Mouse (Mus musculus) MEL (cell line): ENCODE measurements around the gene Plekha5. TPM values are rescaled to one million over a fixed set of nuclear protein-coding genes. Genes with fewer than 3 reads are reported as not detected.

Experiments
- DNase-seq: peaks from one replicate; pipeline ENCODE4 v3.0.0; 2011; ENCODE audit warnings: low read depth, low spot score
- H3K27ac ChIP-seq: 2 replicates; pipeline ENCODE4 v1.5.1; 2012; ENCODE audit warnings: low read depth, mild to moderate bottlenecking, control low read depth, low read length, moderate library complexity; ENCODE audit not compliant: control insufficient read depth
- H3K27me3 ChIP-seq, 2 experiments: fragments of 150-350 bp in 1 of 2; sonication (generic) in 1 of 2; 2 replicates each; pipeline ENCODE4 v1.6.1; 2012; ENCODE audit warnings: low read length in 2 of 2, mild to moderate bottlenecking in 2 of 2, improper control_type of control experiment in 1 of 2, moderate library complexity in 1 of 2; ENCODE audit not compliant: insufficient read depth in 2 of 2, control insufficient read depth in 1 of 2
- H3K36me3 ChIP-seq, 2 experiments: 2 replicates each; pipeline ENCODE4 v1.6.1; 2012 to 2014; ENCODE audit warnings: low read length in 2 of 2, improper control_type of control experiment in 1 of 2, inconsistent platforms in 1 of 2, mild to moderate bottlenecking in 1 of 2; ENCODE audit not compliant: insufficient read depth in 2 of 2, control insufficient read depth in 1 of 2
- H3K4me1 ChIP-seq, 2 experiments: fragments of 150-350 bp in 1 of 2; sonication (generic) in 1 of 2; 2 replicates each; pipeline ENCODE4 v1.6.1; 2012; ENCODE audit warnings: low read length in 2 of 2, improper control_type of control experiment in 1 of 2, mild to moderate bottlenecking in 1 of 2; ENCODE audit not compliant: insufficient read depth in 2 of 2, control insufficient read depth in 1 of 2
- H3K4me3 ChIP-seq, 2 experiments: fragments of 150-350 bp in 1 of 2; sonication (generic) in 1 of 2; 2 replicates each; pipeline ENCODE4 v1.5.1; 2012; ENCODE audit warnings: low read depth in 2 of 2, low read length in 2 of 2, mild to moderate bottlenecking in 2 of 2, moderate library complexity in 2 of 2, control low read depth in 1 of 2, improper control_type of control experiment in 1 of 2; ENCODE audit not compliant: control insufficient read depth in 1 of 2, insufficient read depth in 1 of 2
- H3K79me2 ChIP-seq: 2 replicates; pipeline ENCODE4 v1.6.1; 2012; ENCODE audit warnings: mild to moderate bottlenecking, low read length, moderate library complexity; ENCODE audit not compliant: control insufficient read depth, poor library complexity, insufficient read depth
- H3K9ac ChIP-seq: 2 replicates; pipeline ENCODE4 v1.6.1; 2012; ENCODE audit warnings: low read depth, mild to moderate bottlenecking, control low read depth, low read length, moderate library complexity; ENCODE audit not compliant: control insufficient read depth, poor library complexity, severe bottlenecking
- H3K9me3 ChIP-seq: fragments of 150-350 bp; sonication (generic); replicated peaks from 2 replicates; pipeline ENCODE4 v1.6.1; 2012; ENCODE audit warnings: mild to moderate bottlenecking, low read length, improper control_type of control experiment, moderate library complexity; ENCODE audit not compliant: insufficient read depth
- BHLHE40 ChIP-seq: IDR thresholded peaks from 2 replicates; pipeline ENCODE4 v1.6.1; 2012; ENCODE audit warnings: low read depth, mild to moderate bottlenecking, inconsistent platforms, low read length, improper control_type of control experiment, borderline replicate concordance
- E2F4 ChIP-seq: IDR thresholded peaks from 2 replicates; pipeline ENCODE4 v1.6.1; 2011; ENCODE audit warnings: low read depth, low read length, improper control_type of control experiment, borderline replicate concordance
- ELF1 ChIP-seq: IDR thresholded peaks from 2 replicates; pipeline ENCODE4 v1.6.1; 2014; ENCODE audit warnings: low read depth, mild to moderate bottlenecking, inconsistent platforms, low read length, improper control_type of control experiment, moderate library complexity
- EP300 ChIP-seq, 2 experiments: IDR thresholded peaks; 2 replicates each; pipeline ENCODE4 v1.6.1; 2011; ENCODE audit warnings: improper control_type of control experiment in 2 of 2, low read length in 2 of 2, low read depth in 1 of 2, mild to moderate bottlenecking in 1 of 2
- GABPA ChIP-seq: IDR thresholded peaks from 2 replicates; pipeline ENCODE4 v1.6.1; 2012; ENCODE audit warnings: low read depth, mild to moderate bottlenecking, inconsistent platforms, low read length, improper control_type of control experiment, moderate library complexity
- HCFC1 ChIP-seq: IDR thresholded peaks from 2 replicates; pipeline ENCODE4 v1.6.1; 2012; ENCODE audit warnings: low read depth, mild to moderate bottlenecking, inconsistent platforms, low read length, improper control_type of control experiment, moderate library complexity
- JUND ChIP-seq: IDR thresholded peaks from 2 replicates; pipeline ENCODE4 v1.6.1; 2011; ENCODE audit warnings: low read depth, mild to moderate bottlenecking, improper control_type of control experiment, low read length
- MYB ChIP-seq: IDR thresholded peaks from 2 replicates; pipeline ENCODE4 v1.6.1; 2011; ENCODE audit warnings: mild to moderate bottlenecking, low read depth, low read length, improper control_type of control experiment
- NELFE ChIP-seq: IDR thresholded peaks from 2 replicates; pipeline ENCODE4 v1.6.1; 2011; ENCODE audit warnings: low read depth, low read length, improper control_type of control experiment
- POLR2A ChIP-seq, 2 experiments: IDR thresholded peaks; 2 replicates each; pipeline ENCODE4 v1.6.1; 2011 to 2012; ENCODE audit warnings: low read length in 2 of 2, mild to moderate bottlenecking in 2 of 2, control low read depth in 1 of 2, improper control_type of control experiment in 1 of 2, low read depth in 1 of 2, moderate library complexity in 1 of 2; ENCODE audit not compliant: control insufficient read depth in 1 of 2, insufficient read depth in 1 of 2, poor library complexity in 1 of 2
- SIN3A ChIP-seq: IDR thresholded peaks from 2 replicates; pipeline ENCODE4 v1.6.1; 2012; ENCODE audit warnings: low read length, improper control_type of control experiment, inconsistent platforms
- TAL1 ChIP-seq: IDR thresholded peaks from 2 replicates; pipeline ENCODE4 v1.6.1; 2012; ENCODE audit warnings: mild to moderate bottlenecking, inconsistent platforms, low read length, moderate library complexity, mixed read lengths
- TBP ChIP-seq: IDR thresholded peaks from 2 replicates; pipeline ENCODE4 v1.8.0; 2011; ENCODE audit warnings: low read depth, low read length, improper control_type of control experiment
- TCF12 ChIP-seq: IDR thresholded peaks from 2 replicates; pipeline ENCODE4 v1.6.1; 2014; ENCODE audit warnings: low read depth, mild to moderate bottlenecking, inconsistent platforms, low read length, improper control_type of control experiment, moderate library complexity
- USF1 ChIP-seq: IDR thresholded peaks from 2 replicates; pipeline ENCODE4 v1.6.1; 2014; ENCODE audit warnings: low read depth, mild to moderate bottlenecking, inconsistent platforms, low read length, improper control_type of control experiment, moderate library complexity
- ZC3H11A ChIP-seq: IDR thresholded peaks from 2 replicates; pipeline ENCODE4 v1.6.1; 2012; ENCODE audit warnings: low read depth, mild to moderate bottlenecking, inconsistent platforms, low read length, improper control_type of control experiment
- ZNF384 ChIP-seq: IDR thresholded peaks from 2 replicates; pipeline ENCODE4 v1.6.1; 2012; ENCODE audit warnings: low read depth, mild to moderate bottlenecking, inconsistent platforms, low read length, improper control_type of control experiment
- polyA plus RNA-seq, 2 experiments: library from polyadenylated mRNA; stranded (reverse) in 1 of 2; unstranded in 1 of 2; fragments of >175 nt in 1 of 2; fragments of >200 nt in 1 of 2; gene quantifications; 2 replicates each; pipeline versions ENCODE4 v1.2.1 to v1.2.4; 2012; ENCODE audit warnings: low replicate concordance in 2 of 2, low read depth in 1 of 2; ENCODE audit not compliant: insufficient read length in 2 of 2, insufficient read depth in 1 of 2, missing spikeins in 1 of 2
- total RNA-seq: library from RNA; depleted of rRNA; stranded (reverse); fragments of 300-350 nt; gene quantifications from 2 replicates; pipeline ENCODE4 v1.2.3, GENCODE M21; 2012

Plekha5 gene
- total and polyA plus RNA-seq, 3 experiments = 0.24 to 0.35 TPM; not detected in 1

DNA sequence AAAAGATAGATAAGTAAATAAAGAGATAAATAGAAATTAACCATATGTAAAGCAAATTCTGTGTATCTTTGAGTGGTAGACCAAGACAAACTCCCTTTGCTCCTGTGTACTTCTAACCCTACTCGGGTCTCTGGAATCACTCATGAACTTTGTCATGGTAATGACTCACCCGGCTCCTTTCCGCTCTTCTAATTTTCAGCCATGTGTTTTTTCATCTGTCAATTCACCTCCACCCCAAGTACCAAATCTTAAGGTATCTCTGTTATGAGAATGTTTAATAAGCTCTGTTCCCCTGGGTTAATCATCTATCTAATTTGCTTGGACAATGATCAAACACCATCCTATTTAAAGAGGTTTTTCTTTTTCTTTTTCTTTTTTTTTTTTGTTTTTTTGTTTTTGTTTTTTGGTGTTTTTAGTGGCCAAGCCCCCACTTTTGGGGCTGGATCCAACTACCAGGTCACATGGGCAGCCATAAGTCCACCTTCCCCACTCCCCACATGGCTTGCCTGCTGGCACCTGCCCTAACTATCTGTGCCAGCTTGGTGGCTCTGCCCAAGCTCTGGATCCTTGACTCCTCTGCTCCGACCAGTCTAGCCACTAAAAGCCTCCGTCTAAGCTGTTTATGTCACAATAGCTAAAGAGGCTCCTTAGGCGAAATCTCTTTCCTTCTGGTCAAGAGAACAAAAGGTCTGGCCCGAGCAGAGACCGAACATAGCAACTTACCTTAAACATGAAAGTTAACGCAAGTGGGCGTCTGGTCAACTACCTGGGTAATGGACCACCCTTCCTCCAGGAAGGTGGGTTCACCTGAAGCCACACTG lies 40.1 kb upstream of the Plekha5 start:
- no peak overlapping the region for H3K9ac ChIP-seq
- DNase-seq = no peak
- TF ChIP-seq TCF12 (no peak), ELF1 (no peak), GABPA (no peak), HCFC1 (no peak), E2F4 (no peak), NELFE (no peak)
- TF ChIP-seq, all 39 proteins: peak for 0
- H3K27me3 ChIP-seq = no peaks in the 10 kb centered on the region
- no peak overlapping the region for H3K27ac ChIP-seq
- H3K4me1 ChIP-seq = no peaks in the 10 kb centered on the region
- H3K4me3 ChIP-seq = no peak overlapping the region
- no peaks in the 10 kb centered on the region for H3K9me3 ChIP-seq
- no peaks in the 10 kb centered on the region for H3K36me3 ChIP-seq
- no peaks in the 10 kb centered on the region for H3K79me2 ChIP-seq

DNA sequence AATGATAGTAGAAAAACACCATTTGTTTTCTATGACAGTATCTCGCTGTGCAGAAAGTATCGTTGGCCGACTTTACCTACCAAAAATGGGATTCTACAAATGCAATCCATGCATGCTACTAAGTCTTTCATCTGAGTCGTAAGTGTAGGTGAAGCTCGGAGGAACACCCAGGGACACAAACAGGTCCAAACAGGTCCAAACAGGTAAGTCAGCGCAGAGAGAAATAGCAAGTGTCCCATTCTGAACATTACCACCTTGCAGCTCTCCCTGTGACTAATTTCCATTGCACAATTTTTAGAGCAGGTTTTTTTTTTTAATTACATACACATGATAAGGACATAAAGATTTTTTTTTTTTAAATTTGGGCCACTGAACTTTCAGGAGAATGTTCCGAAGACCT lies 27.2 kb upstream of the Plekha5 start:
- no peak for TF ChIP-seq SIN3A
- Histone ChIP-seq H3K27ac (no peak overlapping the region), H3K9ac (no peak overlapping the region), H3K79me2 (no peaks in the 10 kb centered on the region), H3K4me1 (no peaks in the 10 kb centered on the region), H3K36me3 (no peaks in the 10 kb centered on the region), H3K9me3 (no peaks in the 10 kb centered on the region), H3K4me3 (no peak overlapping the region), H3K27me3 (no peaks in the 10 kb centered on the region)
- no peak for DNase-seq

- no peaks in the 10 kb centered on the region for H3K9me3 ChIP-seq
Observed at GRCm38 (mm10) chr6:140402766-140403310, 21.0 kb upstream of the Plekha5 start.

More at GRCm38 (mm10) chr6:140402766-140403310, 21.0 kb upstream of the Plekha5 start:
- TF ChIP-seq EP300 (IDR thresholded peaks at IDR 0.05; ENCODE audit: low read depth in 1 of 2, low read length in 2 of 2) (no peak), POLR2A (IDR thresholded peaks at IDR 0.05; ENCODE audit: control insufficient read depth in 1 of 2, insufficient read depth in 1 of 2, low read depth in 1 of 2, low read length in 2 of 2, poor library complexity in 1 of 2) (no peak), MYB (no peak), TBP (no peak), JUND (no peak), ZC3H11A (no peak), USF1 (no peak), BHLHE40 (no peak), TAL1 (no peak), E2F4 (no peak), ZNF384 (no peak)
- H3K79me2 ChIP-seq = no peaks in the 10 kb centered on the region
- no peak for DNase-seq
- H3K36me3 ChIP-seq = no peaks in the 10 kb centered on the region
- H3K27me3 ChIP-seq = no peaks in the 10 kb centered on the region
- H3K4me3 ChIP-seq = no peak overlapping the region
- no peak overlapping the region for H3K27ac ChIP-seq
- no peak overlapping the region for H3K9ac ChIP-seq
- no peaks in the 10 kb centered on the region for H3K4me1 ChIP-seq
